Mouse (Mus musculus): ENCODE data around the gene Dohh.

The Dohh gene

DNA sequence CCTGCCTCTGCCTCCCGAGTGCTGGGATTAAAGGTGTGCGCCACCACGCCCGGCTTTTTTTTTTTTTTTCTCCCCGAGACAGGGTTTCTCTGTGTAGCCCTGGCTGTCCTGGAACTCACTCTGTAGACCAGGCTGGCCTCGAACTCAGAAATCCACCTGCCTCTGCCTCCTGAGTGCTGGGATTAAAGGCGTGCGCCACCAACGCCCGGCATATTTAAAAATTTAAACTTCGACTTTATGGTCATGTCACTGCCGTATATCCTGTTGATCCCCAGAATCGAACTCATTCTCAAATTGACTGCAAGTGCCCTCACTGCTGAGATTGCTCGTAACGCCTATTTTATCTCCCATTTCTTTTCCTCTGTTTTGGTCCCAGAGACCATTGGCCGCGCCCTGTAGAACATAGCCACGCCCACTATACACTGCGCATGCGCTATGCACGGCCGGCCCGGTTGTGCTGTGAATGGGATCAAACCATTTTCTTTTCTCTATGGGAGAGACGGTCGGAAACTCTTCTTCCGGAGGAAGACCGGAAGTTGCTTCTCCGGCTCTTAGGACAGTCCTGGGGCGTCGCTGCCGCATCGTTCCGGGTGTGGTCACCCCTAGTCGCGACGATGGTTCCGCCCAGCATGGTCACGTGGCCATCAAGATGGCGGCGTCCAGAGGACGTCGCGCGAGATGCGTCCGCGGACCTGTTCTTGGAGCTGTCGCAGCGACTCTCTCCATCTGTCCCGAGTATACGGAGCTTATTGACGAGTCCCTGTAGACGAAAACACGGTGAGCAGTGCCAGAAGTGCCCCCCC is at the start of gene Dohh, which contains the start of gene Gm48551:
Dohh (plus strand) TSS at position 627 of the 803 bp plus-strand sequence.
Gm48551 (plus strand) TSS at position 665 of the 803 bp plus-strand sequence.
- peak; percentile 95 to 99 for DNase-seq (ENCODE audit: low spot score in 2 of 2)

DNA sequence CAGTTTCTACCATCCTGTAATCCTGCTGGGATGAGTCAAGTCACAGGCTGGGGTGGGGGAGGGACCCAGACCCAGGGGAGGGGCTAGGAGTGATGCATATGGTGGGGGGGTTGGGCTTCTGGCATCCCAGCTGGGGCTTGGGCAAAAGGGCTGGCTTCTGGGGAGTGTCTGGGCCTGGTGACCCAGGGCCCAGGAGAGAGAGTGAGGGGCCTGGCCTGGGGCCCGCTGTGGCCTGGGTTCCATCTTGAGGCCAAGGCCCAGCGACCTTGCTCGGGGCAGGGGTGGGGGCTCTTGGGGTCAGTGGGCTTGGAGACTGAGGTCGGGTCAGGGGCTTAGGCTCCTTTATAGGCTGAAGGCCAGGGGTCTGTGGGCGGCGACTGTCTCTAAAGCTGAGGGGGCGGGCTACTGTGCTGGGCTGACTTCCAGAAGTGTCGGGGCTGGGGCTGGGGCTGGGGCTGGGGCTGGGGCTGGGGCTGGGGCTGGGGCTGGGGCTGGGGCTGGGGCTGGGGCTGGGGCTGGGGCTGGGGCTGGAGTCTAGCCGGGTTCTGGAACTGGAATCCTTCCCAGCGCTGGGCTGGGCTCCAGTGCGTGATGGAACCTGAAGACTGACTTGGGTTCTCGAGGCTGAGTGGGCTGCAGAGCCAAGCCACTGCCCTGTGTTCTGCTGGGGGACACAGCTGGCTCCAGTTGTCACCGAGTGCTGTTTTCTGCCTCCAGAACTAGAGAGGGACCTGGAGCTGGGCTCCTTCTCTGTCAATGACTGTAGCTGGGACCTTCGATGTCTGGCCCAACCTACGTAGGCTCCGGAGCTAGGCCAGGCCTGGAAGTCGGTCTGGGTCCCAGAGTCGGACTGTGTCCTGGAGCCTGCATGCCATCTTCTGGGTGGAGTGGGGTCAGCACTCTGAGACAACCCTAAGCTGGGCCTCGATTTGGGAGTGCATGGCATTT is 48.6 kb upstream of the Dohh start:
- no peak for DNase-seq (ENCODE audit: low spot score in 2 of 2)

- no peak for DNase-seq (ENCODE audit: low spot score in 2 of 2)
Observed at GRCm38 (mm10) chr10:81336558-81336957, 47.7 kb upstream of the Dohh start.

DNA sequence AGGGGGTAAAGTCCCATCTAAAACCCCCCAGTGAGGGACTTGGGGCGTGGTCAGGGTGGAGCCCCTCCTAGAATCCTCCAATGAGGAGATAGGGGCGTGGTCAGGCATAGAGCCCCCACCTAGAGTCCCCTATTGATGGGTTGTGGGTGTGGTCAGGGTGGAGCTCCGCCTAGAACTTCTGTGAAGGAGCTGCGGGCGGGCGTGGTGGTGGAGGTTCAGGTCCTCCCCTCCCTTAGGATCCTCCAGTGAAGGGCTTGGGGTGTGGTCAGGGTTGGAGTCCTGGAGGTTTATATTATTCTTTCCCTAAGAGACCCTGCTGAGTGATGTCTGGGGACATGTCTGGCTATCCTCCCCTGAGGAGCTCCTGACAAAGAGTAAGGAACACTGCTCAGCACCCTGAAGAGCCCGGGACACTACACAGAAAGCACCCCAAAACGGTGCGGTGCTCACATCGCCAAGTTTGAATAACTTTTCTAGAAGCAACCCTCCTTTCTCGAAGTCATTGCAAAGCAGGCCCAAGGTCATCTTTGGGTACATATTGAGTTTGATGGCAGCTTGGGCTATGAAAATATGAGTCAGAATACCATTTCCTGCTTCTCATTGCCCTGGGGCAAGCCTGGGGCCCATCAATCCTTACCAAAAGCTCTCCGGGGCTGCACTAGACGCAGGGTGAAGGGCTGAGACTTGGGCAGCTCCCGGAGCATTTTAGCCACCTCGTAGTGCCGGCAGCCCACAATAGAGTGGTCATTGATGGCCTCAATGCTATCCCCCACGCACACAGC is 43.5 kb upstream of the Dohh start:
- no peak for DNase-seq (ENCODE audit: low spot score in 2 of 2)

DNA sequence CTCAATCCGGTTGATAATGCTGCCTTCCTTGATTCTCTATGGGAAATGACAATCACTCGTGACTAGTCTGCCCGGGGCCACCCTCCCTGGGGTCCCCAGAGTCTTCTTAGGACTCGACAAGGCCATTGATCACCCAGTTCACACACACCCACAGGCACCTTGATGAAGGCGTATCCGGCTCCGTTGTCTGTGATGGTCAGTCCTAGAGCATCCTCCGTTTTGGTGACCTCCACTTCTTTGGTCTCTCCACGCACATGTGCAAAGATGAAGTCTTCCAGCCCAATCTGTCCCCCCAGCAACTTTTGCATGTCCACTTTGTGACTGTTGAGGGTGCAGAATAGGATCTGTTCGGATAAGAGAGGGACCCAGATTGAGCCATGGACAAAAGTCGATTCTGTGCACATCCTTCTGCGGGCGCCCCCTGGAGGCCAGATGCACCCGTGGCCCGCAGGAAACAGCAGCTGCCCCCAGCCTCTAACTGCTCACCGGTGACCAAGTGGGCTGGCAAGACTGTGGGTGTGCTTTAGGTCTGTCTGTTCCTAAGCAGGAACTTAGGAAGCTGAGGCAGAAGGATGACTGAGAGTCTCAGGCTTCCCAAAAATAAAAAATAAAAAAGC is 42.8 kb upstream of the Dohh start:
- DNase-seq (ENCODE audit: low spot score in 2 of 2), result peak; percentile 62 to 90

DNA sequence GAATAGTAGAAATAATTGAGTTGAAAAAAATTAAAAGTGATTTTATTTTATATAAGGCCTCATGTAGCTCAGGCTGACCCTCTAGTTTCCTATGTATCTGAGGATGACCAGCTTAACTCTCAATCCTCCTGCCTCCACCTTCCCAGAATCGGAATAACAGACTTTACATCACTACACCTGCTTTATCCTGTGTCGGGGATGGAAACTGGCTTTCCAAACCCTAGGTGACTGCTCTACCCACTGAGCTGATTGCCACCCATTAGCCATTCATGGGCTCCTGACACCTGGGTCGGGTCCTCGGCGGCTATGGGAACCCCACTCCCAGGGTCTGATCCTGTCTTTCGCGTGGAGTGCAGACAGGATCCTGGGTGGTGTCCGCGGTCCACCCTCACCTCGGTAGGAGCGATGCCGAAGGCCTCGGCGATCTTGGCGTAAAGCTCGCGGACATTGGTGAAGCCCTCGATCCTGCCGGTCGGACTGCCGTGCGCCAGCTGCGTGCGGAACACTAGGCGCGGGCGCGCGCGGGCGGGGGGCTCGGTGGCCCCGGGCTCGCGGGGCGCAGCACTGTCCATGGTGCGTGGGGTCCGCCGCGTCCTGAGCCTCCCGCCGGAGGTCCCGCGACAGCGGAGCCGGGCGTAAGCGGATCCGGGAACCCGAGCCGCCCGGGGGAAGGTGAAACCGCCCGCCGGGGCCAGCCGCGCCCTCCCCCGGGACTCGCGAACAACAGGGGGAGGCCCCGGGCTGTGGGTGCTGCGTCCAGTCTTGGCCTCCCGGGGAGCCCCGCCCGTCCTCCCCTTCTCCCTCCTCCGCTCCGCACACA is 41.3 kb upstream of the Dohh start, which contains the start of gene Gipc3:
Gipc3 (minus strand) TSS at position 581 of the 820 bp plus-strand sequence.
- no peak for DNase-seq (ENCODE audit: low spot score in 2 of 2)

DNA sequence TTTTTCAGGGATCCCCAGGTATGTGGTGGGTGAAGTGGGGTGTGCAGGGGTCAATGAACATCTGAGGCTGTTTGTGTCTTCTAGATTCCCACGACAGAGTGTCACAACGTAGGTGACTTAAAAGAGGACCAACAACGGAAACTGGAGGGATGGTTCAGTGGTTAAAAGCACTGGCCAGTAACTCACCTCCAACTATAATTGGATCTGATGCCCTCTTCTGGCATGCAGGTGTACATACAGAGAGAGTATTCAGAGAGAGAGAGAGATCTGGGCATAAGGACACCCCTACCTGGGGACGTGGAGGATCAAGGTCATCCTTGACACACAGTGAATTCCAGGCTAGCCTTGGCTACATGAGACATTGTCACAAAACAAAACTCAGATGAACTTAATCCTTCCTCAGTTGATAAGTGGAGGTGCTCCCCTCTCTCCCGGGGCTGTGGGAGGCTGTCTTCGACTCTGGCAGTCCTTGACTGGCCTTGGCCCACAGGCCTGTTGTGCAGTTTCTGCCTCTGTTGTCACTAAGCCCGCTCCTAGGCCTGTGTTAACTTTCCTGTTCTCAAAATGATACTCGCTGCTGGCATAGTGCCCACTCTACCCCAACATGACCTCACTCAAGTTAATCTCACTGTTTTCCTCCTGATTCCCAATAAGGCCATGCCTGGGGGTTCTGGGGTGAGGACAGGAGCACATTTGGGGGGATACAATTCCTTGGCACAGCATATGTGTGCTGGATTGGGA is 39.6 kb upstream of the Dohh start:
- DNase-seq (ENCODE audit: low spot score in 2 of 2), result no peak

DNA sequence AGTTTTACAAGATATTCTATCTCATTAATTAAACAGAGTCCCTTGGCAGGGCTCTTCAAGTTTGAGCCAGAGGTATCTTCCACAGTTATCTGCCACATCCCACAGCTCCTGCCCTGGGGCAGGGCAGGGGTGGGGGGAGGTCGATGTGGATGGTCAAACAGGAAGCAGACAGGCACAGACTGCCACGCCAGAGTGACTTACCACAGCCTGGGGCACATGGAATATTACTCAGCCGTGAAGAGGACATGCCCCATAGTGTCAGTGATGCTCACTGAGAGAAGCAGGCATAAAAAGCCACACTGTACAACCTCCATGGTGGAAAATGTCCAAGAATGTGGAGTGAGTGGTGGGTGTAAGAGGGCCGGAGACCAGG is 39.1 kb upstream of the Dohh start:
- DNase-seq (ENCODE audit: low spot score in 2 of 2), result no peak

DNA sequence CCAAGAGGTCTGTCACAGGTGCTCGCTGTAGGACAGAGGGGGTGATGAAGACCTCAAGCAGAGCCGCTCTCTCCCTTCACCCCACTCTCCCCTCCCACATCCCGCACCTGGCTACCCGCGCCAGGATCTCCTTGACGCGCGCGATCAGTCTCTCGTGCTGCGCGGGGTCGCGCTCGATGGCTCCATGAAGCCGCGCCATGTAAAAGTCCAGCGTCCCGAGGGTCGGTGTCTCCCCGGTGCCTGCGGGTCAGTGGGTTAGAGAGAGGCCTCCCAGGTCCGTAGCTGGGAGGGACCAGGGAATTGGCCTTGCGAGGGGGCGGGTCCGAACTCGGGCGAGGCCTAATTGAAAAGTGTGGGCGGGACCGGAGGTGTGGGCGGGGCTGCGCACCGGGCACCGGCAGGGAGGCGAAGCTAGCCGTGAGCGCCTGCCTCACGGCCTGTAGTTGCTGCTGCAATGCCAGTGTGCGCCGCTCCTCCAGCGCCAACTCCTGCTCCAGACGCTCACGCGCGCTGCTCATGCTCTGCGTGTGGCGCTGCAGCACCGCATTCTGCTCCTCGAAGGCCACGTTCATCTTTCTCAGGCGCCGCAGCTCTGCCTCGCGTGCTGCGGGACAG is 37.7 kb upstream of the Dohh start:
- peak in 1 of 2 experiments; percentile 37 for DNase-seq (ENCODE audit: low spot score in 2 of 2)

DNA sequence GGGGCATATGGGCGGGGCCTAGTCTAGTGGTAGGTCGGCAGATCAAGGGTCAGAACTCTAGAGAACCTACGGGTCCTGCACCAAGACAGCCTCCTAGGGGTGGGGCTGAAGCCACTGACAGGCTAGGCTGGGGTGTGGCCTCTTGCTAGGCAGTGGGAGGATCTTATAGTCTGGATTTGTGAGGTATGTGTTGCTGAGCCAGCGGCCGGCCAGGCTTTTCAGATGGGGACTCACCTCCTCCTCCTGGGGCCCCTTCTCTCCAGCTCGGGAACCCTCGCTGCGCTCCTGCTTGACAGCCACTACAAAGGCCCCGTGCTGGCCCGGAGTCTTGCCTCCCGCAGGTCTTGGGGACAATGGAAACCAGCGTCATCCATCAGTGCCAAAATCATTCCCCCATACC is 35.1 kb upstream of the Dohh start:
- no peak for DNase-seq (ENCODE audit: low spot score in 2 of 2)

DNA sequence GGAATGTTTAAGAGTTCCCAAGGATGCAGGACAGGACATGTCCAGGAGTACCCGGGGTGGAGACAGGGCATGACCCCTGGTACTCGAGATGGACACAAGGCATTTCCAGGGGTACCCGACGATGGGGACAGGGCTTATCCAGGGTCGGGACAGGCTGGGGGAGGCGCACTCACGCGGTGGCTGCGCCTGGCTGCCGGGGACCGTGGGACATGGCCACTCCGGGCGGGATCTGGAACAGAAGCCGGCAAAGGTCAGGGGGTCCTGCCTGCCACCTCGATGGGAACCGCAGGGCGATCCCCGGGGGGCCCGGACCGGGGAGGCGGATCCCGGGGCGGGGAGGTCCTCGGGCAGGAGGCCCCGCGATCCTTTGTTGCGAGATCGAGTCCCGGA is 34.3 kb upstream of the Dohh start:
- DNase-seq (ENCODE audit: low spot score in 2 of 2), result no peak

GRCm38 (mm10) chr10:81350351-81351063 is 33.7 kb upstream of the Dohh start, which contains the start of gene Hmg20b:
TSS of gene Hmg20b (minus strand) at chr10:81350480.
- DNase-seq (ENCODE audit: low spot score in 2 of 2), result peak; percentile 99

DNA sequence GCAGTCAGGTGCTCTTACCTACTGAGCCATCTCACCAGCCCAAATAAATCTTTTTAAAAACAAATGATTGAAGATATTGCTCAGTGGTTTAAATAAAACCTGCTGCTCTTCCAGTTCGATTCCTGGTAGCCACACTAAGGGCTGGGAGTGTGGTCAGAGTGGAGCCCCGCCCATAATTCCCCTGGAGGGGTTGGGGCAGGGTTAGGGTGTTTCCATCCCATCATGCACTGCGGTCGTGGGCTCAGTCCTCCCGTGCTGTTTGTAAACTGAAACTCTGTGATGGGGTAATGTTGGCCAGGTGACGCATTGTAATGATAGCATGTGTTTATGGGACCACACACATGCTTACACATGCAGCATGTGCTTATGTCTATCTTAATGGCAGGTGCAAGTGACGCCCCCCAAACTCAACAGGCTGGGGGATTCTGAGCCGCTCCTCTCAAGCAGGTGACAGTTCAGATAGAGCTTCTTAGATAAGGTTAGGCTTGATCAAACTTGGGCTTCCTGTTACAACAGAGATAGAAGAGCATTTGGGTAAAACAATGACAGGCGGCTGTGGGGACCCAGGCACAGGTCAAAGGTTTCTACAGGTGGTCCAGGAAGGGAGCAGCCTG is 32.4 kb upstream of the Dohh start:
- peak; percentile 59 to 60 for DNase-seq (ENCODE audit: low spot score in 2 of 2)

DNA sequence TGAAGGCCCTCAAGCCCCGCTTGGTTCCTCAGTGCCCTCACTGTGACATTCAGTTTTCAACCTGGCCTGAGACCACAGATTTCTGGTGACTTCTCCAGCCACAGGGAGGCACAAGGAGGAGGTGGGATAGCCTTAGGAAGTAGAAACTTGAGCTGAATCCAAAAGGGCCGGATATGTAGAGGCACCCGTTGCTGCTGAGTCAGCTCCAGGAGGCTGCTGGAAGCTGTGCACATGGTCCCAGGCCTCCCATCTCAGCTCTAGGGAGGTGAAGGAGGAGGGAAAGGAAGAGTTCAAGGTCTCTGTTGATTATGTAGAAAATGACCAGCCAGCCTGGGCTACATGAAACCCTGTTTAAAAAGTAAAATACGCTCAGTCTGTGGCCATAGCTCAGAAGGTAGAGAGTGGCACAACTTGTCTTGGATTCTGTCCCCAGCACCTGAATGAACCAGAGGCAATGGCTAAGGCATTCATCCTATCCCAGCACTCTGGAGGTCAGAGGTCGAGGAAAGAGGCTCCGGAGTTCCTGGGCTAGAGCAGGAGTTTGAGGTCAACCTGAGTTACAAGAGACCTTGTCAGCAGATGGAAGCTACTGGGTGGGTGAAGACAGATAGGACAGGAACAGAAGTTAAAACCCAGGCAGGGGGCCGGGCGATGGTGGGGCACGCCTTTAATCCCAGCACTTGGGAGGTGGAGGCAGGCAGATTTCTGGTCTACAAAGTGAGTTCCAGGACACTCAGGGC is 29.3 kb upstream of the Dohh start:
- DNase-seq (ENCODE audit: low spot score in 2 of 2), result no peak

DNA sequence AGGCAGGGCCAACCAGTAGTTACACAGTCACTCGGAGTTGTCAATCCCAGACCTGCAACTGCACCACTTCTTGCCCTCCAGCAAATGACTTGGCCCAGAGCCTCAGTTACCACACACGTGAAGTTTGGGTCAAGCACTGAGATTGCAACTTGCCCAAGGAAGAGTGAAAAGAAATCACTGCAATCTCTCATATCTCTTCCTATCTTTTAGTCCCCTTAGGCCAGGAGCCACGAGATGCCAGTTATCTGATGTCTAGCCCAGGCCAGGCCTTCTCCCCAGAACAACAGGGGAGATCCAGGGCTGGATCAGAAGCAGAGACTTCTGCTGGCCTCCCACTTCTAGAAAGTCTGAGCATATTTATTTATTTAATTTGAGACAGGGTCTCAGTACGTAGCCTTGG is 28.7 kb upstream of the Dohh start:
- no peak for DNase-seq (ENCODE audit: low spot score in 2 of 2)

DNA sequence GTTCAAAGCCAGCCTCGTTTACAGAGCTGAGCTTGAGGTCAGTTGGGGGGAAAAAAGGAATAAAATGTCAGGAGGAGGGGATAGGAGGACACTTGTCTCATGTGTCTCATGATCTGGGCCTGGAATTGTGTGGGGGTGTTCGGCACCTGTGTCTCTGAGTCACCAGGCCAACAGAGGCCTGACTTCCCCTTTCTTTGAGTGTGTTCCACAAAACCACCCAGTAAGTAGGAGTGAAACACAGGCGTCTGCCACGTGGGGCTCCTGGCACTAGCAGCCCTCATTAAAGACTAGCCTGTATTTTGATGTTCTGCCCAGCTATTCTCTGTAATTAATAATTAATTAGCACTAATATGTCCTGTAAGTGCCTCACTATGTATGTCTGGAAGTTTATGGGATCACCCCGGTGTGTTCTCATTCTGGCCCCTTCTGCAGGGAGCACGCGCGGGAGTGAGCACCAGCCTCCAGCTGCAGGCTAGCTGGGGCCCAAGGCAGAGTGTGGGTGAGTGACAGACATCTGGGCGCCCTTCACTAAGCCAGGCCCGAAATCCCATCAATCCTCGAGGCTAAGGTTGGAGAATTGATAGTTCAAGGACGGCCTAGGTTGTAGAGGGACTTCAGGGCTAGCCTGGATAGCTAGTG is 27.8 kb upstream of the Dohh start:
- no peak for DNase-seq (ENCODE audit: low spot score in 2 of 2)

All from thymus, postnatal 10 days (tissue).